Mouse (Mus musculus) lung, postnatal 0 days (tissue): ENCODE measurements around the gene Caskin2. TPM values are rescaled to one million over a fixed set of nuclear protein-coding genes. Genes with fewer than 3 reads are reported as not detected.

Experiments used
- ATAC-seq: fragments of 200-750 bp; cut with Nextera tagmentation; 2 replicates; pipeline ENCODE4 v1.8.0; 2017; ENCODE audit warnings: moderate library complexity
- DNase-seq: peaks from one replicate; pipeline ENCODE4 v3.0.0-alpha.2; 2016; ENCODE audit warnings: low spot score
- H3K27ac ChIP-seq: fragments of 300-500 bp; sonication (generic); 2 replicates; pipeline ENCODE4 v1.5.1; 2014; ENCODE audit warnings: antibody characterized with exemption, mild to moderate bottlenecking, low read length, mixed read lengths
- H3K27me3 ChIP-seq: fragments of 300-500 bp; sonication (generic); replicated peaks from 2 replicates; pipeline ENCODE4 v1.6.1; 2014; ENCODE audit warnings: low read length, mixed read lengths; ENCODE audit not compliant: insufficient read depth
- H3K36me3 ChIP-seq: fragments of 300-500 bp; sonication (generic); 2 replicates; pipeline ENCODE4 v1.6.1; 2014; ENCODE audit warnings: low read length, mixed read lengths; ENCODE audit not compliant: insufficient read depth
- H3K4me1 ChIP-seq: fragments of 300-500 bp; sonication (generic); 2 replicates; pipeline ENCODE4 v1.6.1; 2014; ENCODE audit warnings: antibody characterized with exemption, low read depth, low read length, mixed read lengths; ENCODE audit not compliant: insufficient read depth
- H3K4me2 ChIP-seq: fragments of 300-500 bp; sonication (generic); replicated peaks from 2 replicates; pipeline ENCODE4 v1.6.1; 2014; ENCODE audit warnings: low read depth, mild to moderate bottlenecking, low read length, moderate library complexity, mixed read lengths
- H3K4me3 ChIP-seq: fragments of 300-500 bp; sonication (generic); 2 replicates; pipeline ENCODE4 v1.5.1; 2014; ENCODE audit warnings: low read depth, low read length
- H3K9ac ChIP-seq: fragments of 300-500 bp; sonication (generic); replicated peaks from 2 replicates; pipeline ENCODE4 v1.6.1; 2014; ENCODE audit warnings: low read depth, mild to moderate bottlenecking
- H3K9me3 ChIP-seq: fragments of 300-500 bp; sonication (generic); 2 replicates; pipeline ENCODE4 v1.6.1; 2016; ENCODE audit warnings: low read length, mixed read lengths
- CTCF ChIP-seq: IDR thresholded peaks from 2 replicates; pipeline ENCODE4 v1.5.1; 2016; ENCODE audit warnings: antibody characterized with exemption, mild to moderate bottlenecking
- EP300 ChIP-seq: IDR thresholded peaks from 2 replicates; pipeline ENCODE4 v1.6.1; 2016; ENCODE audit warnings: antibody characterized with exemption, mild to moderate bottlenecking, control low read depth
- WGBS: fragments of 180-500 bp; shearing (Covaris S2); extraction: QIAGEN DNeasy Blood & Tissue Kit; methylation state at CpG from one replicate; pipeline ENCODE4 v1.1.7; 2014; 5-methylcytosine and 5-hydroxymethylcytosine counted together
- polyA plus RNA-seq: library from polyadenylated mRNA; unstranded; fragments of >200 nt; fragmentation: Nextera tagmentation; extraction: Ambion mirVana; gene quantifications from 2 replicates; pipeline ENCODE4 v1.2.1, GENCODE M21; 2015

Gene Caskin2
- polyA plus RNA-seq, 1 experiment from 2014 or later, result 17.5 TPM

DNA sequence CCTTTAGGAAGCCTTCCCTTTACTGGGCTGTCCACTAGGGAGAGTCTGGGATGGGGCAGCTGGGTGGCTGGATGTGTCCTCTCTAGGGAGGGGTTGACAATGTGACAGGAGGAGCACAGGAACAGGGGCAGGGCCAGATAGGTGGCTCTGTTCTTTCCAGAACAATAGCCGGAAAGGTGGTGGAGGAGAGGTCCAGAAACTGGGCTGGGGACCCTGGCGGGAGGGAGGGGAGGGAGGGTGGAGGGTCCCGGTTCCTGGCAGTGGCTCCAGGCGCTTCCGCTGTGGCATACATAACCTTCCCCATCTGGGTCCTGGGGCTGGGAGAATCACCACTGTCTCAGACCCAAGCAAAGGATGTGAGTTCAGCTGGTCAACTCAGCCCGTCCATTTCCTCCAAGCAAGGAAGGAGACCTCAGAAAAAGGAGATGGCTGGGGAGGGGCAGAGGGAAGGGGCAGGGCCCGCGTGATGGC, 4.1 kb downstream of the Caskin2 start:
- H3K27me3 ChIP-seq, result no peaks in the 10 kb centered on the region
- no peaks in the 10 kb centered on the region; the same call in 1 of the 2 replicates for H3K36me3 ChIP-seq
- ATAC-seq, result peak; percentile 68
- H3K9me3 ChIP-seq, result no peaks in the 10 kb centered on the region
- H3K27ac ChIP-seq, result peak overlapping the region; percentile 80
- peaks cover 34% of the 10 kb centered on the region; the same call in 1 of the 2 replicates for H3K4me1 ChIP-seq
- peak; percentile 85 for TF ChIP-seq EP300
- peak; percentile 51 for TF ChIP-seq CTCF
- H3K9ac ChIP-seq, result no peak overlapping the region
- peak overlapping the region; percentile 81; the same call in 1 of the 2 replicates for H3K4me3 ChIP-seq
- H3K4me2 ChIP-seq, result peak overlapping the region; percentile 95
- 44% methylated on average over 8 of the region's 8 CpGs for WGBS
- DNase-seq, result peak; percentile 79

DNA sequence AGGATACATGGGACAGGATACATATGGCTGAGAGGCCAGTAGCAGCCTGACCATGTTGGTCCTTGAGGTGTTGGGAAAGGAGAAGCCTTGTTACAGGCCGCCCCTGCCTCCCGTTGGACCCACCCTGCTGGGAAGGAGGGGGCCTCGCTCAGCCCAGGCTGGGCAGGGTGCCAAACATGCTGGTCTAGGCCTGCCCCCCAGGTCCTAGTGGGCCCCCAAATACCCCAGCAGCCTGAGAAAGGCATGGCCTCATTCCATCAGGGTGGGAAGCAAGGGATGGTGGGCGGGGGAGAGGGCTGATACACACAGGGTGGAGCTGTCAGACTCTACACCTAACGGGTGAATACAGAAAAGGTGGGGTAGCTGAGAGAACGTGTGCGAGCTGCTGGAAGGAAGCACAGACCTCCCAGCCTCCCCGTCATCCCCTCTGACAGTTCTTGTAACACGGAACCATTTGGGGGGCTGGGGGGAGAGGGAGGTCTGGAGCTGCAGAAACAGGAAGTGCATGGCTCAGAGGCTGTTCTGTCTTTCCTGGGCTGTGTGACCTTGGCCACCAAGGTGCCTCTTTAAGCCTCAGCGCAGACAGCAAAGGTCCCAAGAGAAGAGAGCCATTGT, 4.6 kb downstream of the Caskin2 start:
- ATAC-seq (no peak), DNase-seq (peak; percentile 44)
- peaks cover under 1% of the 10 kb centered on the region; the same call in 1 of the 2 replicates for H3K36me3 ChIP-seq
- H3K27ac ChIP-seq, result peak overlapping the region; percentile 80
- peaks cover 31% of the 10 kb centered on the region; the same call in 1 of the 2 replicates for H3K4me1 ChIP-seq
- TF ChIP-seq CTCF (no peak), EP300 (no peak)
- H3K9me3 ChIP-seq, result no peaks in the 10 kb centered on the region
- peak overlapping the region; percentile 45 for H3K4me2 ChIP-seq
- H3K9ac ChIP-seq, result no peak overlapping the region
- no peaks in the 10 kb centered on the region for H3K27me3 ChIP-seq
- 15% methylated on average over 10 of the region's 10 CpGs for WGBS
- peak overlapping the region; percentile 6; the same call in 1 of the 2 replicates for H3K4me3 ChIP-seq

GRCm38 (mm10) chr11:115807971-115808370, 5.5 kb downstream of the Caskin2 start:
- peaks cover 9% of the 10 kb centered on the region; the same call in 1 of the 2 replicates for H3K36me3 ChIP-seq
- 64% methylated on average over 11 of the region's 11 CpGs for WGBS
- peak overlapping the region; percentile 80; the same call in 1 of the 2 replicates for H3K27ac ChIP-seq
- no peaks in the 10 kb centered on the region for H3K27me3 ChIP-seq
- no peak for DNase-seq
- peaks cover 31% of the 10 kb centered on the region; the same call in 1 of the 2 replicates for H3K4me1 ChIP-seq
- H3K9me3 ChIP-seq, result no peaks in the 10 kb centered on the region
- ATAC-seq, result no peak
- H3K4me2 ChIP-seq, result peak overlapping the region; percentile 45
- TF ChIP-seq EP300, result no peak
- TF ChIP-seq CTCF, result no peak
- no peak overlapping the region for H3K4me3 ChIP-seq
- H3K9ac ChIP-seq, result no peak overlapping the region

- no peak overlapping the region for H3K4me2 ChIP-seq
- DNase-seq (no peak), ATAC-seq (no peak)
- no peak overlapping the region for H3K27ac ChIP-seq
- H3K4me3 ChIP-seq, result no peak overlapping the region
- WGBS, result 85% methylated on average over 6 of the region's 6 CpGs
- H3K4me1 ChIP-seq, result peaks cover 26% of the 10 kb centered on the region; the same call in 1 of the 2 replicates
- H3K27me3 ChIP-seq, result no peaks in the 10 kb centered on the region
- TF ChIP-seq CTCF (no peak), EP300 (no peak)
- peaks cover 14% of the 10 kb centered on the region; the same call in 1 of the 2 replicates for H3K36me3 ChIP-seq
- no peak overlapping the region for H3K9ac ChIP-seq
- no peaks in the 10 kb centered on the region for H3K9me3 ChIP-seq
Measured at GRCm38 (mm10) chr11:115807306-115807705, 6.1 kb downstream of the Caskin2 start.

- peaks cover 20% of the 10 kb centered on the region; the same call in 1 of the 2 replicates for H3K4me1 ChIP-seq
- no peak overlapping the region for H3K27ac ChIP-seq
- WGBS, result 63% methylated on average over 10 of the region's 10 CpGs
- ATAC-seq (no peak), DNase-seq (peak; percentile 31)
- no peak overlapping the region for H3K9ac ChIP-seq
- H3K36me3 ChIP-seq, result peaks cover 21% of the 10 kb centered on the region
- H3K9me3 ChIP-seq, result no peaks in the 10 kb centered on the region
- H3K4me2 ChIP-seq, result no peak overlapping the region
- H3K4me3 ChIP-seq, result no peak overlapping the region
- no peaks in the 10 kb centered on the region for H3K27me3 ChIP-seq
- TF ChIP-seq CTCF, result no peak
- TF ChIP-seq EP300, result no peak
Measured at GRCm38 (mm10) chr11:115806154-115806553, 7.3 kb downstream of the Caskin2 start.

DNA sequence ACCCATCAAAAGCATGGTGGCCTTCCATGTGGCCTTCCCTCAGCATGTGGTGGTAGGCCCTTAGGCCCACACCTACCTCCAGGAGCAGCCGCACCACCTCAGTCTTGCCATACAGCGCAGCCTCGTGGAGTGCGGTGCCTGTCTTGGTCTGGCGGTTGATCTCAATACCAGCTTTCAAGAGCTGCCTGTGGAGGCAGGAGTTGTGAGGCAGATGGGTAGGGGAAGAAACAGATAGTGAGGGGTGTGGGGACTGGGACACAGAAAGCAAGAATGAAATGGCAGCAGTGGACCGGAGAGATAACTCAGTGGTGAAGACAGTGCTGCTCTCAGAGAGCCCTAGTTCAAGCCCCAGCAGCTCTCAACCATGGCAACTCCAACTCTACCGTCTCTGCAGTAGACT, 8.4 kb downstream of the Caskin2 start:
- peaks cover 17% of the 10 kb centered on the region; the same call in 1 of the 2 replicates for H3K4me1 ChIP-seq
- no peaks in the 10 kb centered on the region for H3K9me3 ChIP-seq
- ATAC-seq, result no peak
- TF ChIP-seq CTCF, result no peak
- H3K4me2 ChIP-seq, result no peak overlapping the region
- DNase-seq, result no peak
- H3K36me3 ChIP-seq, result peaks cover 24% of the 10 kb centered on the region
- H3K27me3 ChIP-seq, result no peaks in the 10 kb centered on the region
- no peak overlapping the region for H3K9ac ChIP-seq
- WGBS, result 92% methylated on average over 7 of the region's 7 CpGs
- no peak overlapping the region for H3K4me3 ChIP-seq
- H3K27ac ChIP-seq, result no peak overlapping the region
